Mouse (Mus musculus) bone marrow macrophage, adult 2 months (primary cell): ENCODE results near the gene L3mbtl2.

ENCODE experiments used
- CTCF ChIP-seq: IDR thresholded peaks from 2 replicates; pipeline ENCODE4 v1.5.1; 2012; ENCODE audit warnings: low read depth, mild to moderate bottlenecking, low read length, moderate library complexity
- POLR2A ChIP-seq: IDR thresholded peaks from 2 replicates; pipeline ENCODE4 v1.6.1; 2012; ENCODE audit warnings: mild to moderate bottlenecking, low read depth, low read length, borderline replicate concordance

DNA sequence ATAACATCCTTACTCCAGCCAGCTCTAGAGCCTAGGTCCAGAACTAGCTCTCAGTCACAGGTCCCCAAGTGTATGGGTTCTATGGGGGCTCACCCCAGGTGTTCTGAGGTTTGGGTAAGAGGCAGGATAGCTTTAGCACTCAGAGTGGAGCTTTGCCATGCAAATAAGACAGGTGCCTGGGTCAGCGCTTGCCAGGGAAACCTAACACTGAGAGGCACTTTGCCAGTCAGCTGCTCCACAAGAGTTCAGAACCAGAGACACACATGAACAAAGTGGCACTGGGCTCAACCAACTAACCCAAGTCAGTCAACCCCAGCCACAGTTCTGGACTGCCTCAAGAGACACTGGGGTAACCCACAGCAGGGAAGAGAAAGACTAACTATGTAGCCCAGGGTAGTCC is 46.0 kb downstream of the L3mbtl2 start:
- TF ChIP-seq POLR2A (no peak), CTCF (no peak)
